Mouse (Mus musculus) brain, embryonic 18.5 days (tissue): Measurements from ENCODE around the gene Scgn.
A peak's percentile ranks its signal among the peaks of the same experiment; 100 is the strongest.

ENCODE experiments used
- DNase-seq: peaks from one replicate; pipeline ENCODE4 v3.0.0-alpha.2; 2012; ENCODE audit warnings: low read depth, low spot score

Scgn gene

DNA sequence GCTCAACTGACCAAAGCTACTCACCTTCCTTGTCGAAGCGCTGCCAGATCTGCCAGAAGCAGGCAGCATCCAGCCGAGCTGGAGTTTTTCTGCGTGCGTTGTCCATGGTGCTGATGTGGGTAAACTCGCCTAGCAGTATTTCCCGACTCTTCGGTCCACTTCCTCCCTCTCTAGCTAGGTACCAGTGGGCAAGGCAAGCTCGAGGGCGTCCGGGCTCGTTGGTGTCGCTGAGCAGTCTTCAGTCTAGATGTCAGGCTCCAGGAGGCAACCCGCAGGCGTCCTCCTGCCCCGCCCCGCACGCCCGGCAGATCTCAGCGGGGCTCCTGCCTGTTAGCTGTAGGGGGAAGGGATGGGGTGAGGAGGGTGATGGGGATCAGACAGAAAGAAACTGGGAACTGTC, at the start of gene Scgn:
Gene Scgn, minus strand, starts transcription at position 287 of the 400 bp plus-strand sequence.
- no peak for DNase-seq

DNA sequence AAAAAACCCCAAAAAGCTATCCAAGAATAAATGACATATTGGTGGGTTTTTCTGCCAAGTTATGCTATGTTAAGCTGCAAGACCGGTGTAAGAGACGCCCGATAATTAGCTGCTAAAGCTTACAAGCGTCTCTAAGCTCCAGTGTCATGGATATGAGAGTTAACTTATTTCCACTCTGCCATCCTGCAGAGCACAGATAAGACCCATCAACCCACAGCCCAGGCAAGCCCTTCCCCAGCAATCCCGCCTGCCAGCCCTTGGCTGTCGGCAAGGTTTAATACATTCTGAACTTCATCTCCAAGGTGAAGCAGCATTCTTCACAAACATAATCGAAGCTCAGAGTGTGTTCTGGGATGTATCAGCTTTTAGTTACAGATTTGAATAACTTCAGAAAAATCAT, 49.2 kb upstream of the Scgn start:
- DNase-seq = no peak

GRCm38 (mm10) chr13:24037502-24037901, 46.5 kb upstream of the Scgn start:
- no peak for DNase-seq

DNA sequence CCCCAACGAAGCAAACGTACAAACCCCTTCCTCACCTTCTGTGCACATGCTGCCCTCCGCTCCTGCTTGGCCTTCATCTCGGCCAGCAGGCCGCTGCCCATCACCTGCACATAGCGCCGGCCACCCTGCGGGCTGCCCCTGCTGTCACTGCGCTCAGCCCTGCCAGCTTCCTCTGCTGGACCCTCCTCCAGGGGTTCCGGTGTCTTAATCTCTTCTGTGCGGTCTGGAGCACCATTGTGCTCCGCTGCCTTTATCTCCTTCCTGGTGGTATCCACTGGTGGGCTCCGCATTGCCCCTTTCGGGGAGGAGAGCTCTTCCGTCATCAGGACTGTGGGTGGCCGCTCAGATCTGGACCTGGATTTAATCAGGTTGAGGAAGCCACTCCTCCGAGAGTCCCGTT, 45.1 kb upstream of the Scgn start:
- no peak for DNase-seq

- DNase-seq = no peak
Observed at GRCm38 (mm10) chr13:24027191-24028170, 36.5 kb upstream of the Scgn start.

- no peak for DNase-seq
Observed at GRCm38 (mm10) chr13:24018515-24018914, 27.5 kb upstream of the Scgn start.

GRCm38 (mm10) chr13:24005528-24005927, 14.5 kb upstream of the Scgn start:
- DNase-seq = no peak

DNA sequence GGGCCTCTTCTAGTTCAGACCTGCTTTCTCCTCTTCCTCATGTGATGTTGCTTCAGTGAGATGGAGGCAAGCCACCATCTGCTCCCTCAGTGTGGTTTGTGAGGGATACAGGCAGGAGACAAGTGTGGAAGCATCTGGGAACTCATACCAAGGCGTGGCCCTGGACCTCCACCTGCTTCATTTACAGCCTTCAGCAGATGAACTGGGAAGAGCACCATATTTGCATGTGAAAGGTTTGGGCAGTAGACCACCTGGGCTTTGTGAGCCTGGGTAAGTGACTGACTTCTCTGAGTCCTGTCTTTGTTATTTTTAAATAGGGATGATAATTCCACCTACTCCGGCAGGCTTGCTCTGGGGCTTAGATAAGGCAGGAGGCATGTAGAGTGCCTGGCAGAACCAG, 10.8 kb upstream of the Scgn start:
- DNase-seq = no peak

GRCm38 (mm10) chr13:24001081-24001480, 10.1 kb upstream of the Scgn start:
- no peak for DNase-seq

GRCm38 (mm10) chr13:23998826-23999225, 7.8 kb upstream of the Scgn start:
- DNase-seq = no peak

- no peak for DNase-seq
Observed at GRCm38 (mm10) chr13:23994756-23995155, 3.7 kb upstream of the Scgn start.

DNA sequence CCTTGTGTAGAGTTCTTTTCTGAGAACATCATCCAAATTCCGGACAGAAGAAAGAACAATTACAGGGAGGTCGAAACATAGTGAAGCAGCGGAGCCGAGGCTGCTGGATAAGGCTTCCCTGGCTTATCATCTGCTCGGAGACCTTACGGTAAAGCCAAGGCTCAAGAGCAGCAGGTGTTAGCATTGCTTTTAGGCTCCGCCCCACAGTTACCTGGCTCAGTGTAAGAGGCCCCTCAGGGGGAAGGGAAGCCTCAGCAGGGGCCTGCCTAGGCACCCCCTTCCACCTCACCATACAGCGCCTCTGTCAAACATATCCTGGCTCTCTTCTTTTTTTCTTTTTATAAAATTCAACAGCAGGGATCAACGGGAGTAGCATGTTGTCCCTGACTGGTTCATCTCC, 3.0 kb upstream of the Scgn start:
- no peak for DNase-seq

DNA sequence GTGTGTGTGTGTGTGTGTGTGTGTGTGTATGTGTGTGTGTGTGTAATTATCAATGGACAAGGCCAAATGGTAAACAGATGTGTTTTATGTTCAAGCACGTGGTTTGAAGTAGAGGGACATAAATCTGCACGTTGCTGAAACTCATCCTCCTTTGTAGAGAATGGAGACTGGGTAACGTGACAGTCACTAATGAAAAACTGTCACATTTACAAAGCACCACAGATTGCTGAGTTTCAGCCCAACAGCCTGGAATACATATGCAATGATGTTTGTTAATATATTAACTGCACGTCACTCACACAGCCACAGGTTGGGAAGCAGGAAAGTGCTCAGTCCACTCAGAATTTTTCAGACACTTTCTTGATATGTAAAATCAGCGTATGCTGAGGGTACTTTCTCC, 563 bp downstream of the Scgn start:
- no peak for DNase-seq

DNA sequence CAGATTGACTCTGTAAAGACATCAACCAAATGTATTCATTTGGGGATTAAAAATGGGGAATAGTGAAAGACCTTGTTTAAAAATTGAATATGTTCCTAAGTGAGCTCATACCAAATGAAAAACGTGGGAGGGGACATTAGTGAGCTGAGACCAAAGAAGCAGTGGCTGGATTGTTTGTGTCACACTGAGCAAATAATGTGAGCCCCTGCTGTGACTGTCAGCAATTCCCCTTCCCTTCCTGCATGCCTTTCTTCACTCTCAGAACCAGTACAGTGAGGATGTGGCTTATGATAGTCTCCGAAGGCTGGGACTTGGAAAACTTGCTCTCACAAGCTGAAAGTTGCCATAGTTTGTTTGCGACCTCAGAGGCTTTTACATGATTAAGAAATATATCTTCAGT, 5.9 kb downstream of the Scgn start:
- DNase-seq = no peak

DNA sequence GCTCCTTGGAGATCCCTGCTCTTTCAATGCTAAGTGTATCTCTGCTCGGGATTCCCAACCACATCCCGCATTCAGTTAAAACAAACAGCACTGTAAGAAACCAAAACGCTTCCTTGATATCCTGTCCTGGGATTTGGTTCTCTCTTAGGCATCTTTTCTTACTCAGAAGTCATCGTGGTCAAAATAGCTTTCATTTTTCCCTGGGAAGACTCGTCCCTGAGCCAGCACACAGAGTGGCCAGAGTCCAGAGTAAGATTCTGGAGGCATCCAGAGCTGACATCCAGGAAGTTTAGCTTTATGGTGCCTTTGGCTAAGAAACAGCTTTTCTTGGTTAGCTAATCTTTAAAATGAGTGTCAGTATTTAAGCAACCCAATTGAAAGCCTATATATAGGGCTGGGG, 18.7 kb downstream of the Scgn start:
- no peak for DNase-seq

- peak; percentile 37 for DNase-seq
Observed at GRCm38 (mm10) chr13:23971870-23972269, 19.1 kb downstream of the Scgn start.

GRCm38 (mm10) chr13:23964909-23965308, 26.1 kb downstream of the Scgn start:
- no peak for DNase-seq

GRCm38 (mm10) chr13:23959776-23960175, 31.2 kb downstream of the Scgn start:
- DNase-seq = no peak

- DNase-seq = no peak
Observed at GRCm38 (mm10) chr13:23950928-23951327, 40.1 kb downstream of the Scgn start.

DNA sequence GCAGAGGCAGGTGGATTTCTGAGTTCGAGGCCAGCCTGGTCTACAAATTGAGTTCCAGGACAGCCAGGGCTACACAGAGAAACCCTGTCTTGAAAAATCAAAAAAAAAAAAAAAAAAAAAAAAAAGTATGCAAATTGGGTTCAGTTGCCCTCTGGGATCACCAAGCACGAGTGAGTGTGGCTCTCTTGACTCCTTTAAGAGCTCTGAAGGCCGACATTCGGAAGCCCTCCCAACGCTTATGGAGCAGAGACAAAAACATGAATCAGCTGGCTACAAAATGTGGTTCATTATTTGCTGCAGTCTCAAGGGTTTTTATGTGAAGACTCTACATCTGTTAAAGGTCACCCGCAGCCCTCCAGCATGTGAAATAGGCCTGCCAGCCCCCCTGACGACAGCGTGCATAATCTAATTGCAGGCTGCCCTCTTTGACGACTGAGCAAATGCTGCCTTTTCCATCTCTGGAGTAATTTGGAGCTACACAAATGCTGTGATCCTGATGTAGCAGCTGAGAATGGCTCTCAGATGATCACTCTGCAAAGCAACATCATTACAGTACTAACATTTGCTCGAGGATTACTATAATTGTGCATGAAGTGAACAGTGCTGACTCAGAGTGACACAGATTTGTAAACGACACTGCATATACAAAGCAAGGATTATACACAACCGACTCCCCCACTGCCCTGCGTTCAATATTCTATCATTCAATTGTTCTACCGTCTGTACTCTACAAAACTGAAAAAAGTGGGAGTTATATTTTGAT, 41.3 kb downstream of the Scgn start:
- DNase-seq = peak; percentile 32

DNA sequence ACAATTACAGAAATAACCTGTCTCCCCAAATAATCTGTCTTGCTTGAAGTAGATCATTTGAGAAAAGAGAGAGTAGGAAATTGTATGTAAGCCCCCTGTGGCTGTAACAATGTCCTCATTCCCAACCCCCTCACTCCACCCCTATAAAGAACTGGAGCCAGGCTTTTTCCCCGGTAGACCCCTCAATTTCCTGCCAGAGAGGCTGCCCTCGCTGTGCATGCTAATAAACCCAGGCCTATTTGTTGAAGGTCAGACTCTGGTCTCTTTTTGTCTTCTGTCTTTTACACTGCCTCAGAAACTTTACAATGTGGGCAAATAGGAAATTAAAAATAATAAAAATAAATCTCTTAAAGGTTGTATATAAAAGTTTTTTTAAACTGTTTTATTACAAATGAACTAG, 44.8 kb downstream of the Scgn start:
- DNase-seq = no peak

GRCm38 (mm10) chr13:23942861-23943260, 48.2 kb downstream of the Scgn start:
- DNase-seq = no peak

GRCm38 (mm10) chr13:23940291-23940690, 50.7 kb downstream of the Scgn start:
- no peak for DNase-seq
